Mouse (Mus musculus) heart, adult 2 months (tissue): Measurements from ENCODE around the gene Camk2d. TPM values are rescaled to one million over a fixed set of nuclear protein-coding genes. Genes with fewer than 3 reads are reported as not detected.

Experiments used
- DNase-seq, 2 experiments: peaks; one replicate each; pipeline ENCODE4 v3.0.0; 2021
- H3K27ac ChIP-seq: fragments of 200-600 bp; 2 replicates; pipeline ENCODE4 v1.8.1; 2022
- H3K27me3 ChIP-seq: fragments of 200-500 bp; 2 replicates; pipeline ENCODE4 v1.6.1; 2012; ENCODE audit warnings: mild to moderate bottlenecking, low read length, inconsistent platforms, mixed read lengths; ENCODE audit not compliant: control insufficient read depth, insufficient read depth
- H3K36me3 ChIP-seq: fragments of 200-500 bp; 2 replicates; pipeline ENCODE4 v1.6.1; 2012; ENCODE audit warnings: low read length, inconsistent platforms; ENCODE audit not compliant: control insufficient read depth, insufficient read depth
- H3K4me1 ChIP-seq: fragments of 200-500 bp; 2 replicates; pipeline ENCODE4 v1.6.1; 2011; ENCODE audit warnings: low read length; ENCODE audit not compliant: control insufficient read depth, insufficient read depth
- H3K4me3 ChIP-seq: fragments of 200-600 bp; 2 replicates; pipeline ENCODE4 v1.8.1; 2022
- H3K79me2 ChIP-seq: fragments of 200-500 bp; replicated peaks from 2 replicates; pipeline ENCODE4 v1.6.1; 2012; ENCODE audit warnings: mild to moderate bottlenecking, inconsistent platforms, low read length, moderate library complexity, mixed read lengths; ENCODE audit not compliant: control insufficient read depth, insufficient read depth
- H3K9ac ChIP-seq: fragments of 200-500 bp; 2 replicates; pipeline ENCODE4 v1.6.1; 2012; ENCODE audit warnings: low read depth, mild to moderate bottlenecking, control low read depth, inconsistent platforms, low read length, mixed read lengths
- CTCF ChIP-seq: fragments of 200-600 bp; IDR thresholded peaks from 2 replicates; pipeline ENCODE4 v1.8.1; 2022; ENCODE audit warnings: antibody characterized with exemption, mild to moderate bottlenecking, moderate library complexity
- EP300 ChIP-seq: fragments of 200-500 bp; IDR thresholded peaks from 2 replicates; pipeline ENCODE4 v1.6.1; 2011; ENCODE audit warnings: low read depth, low read length, control low read depth; ENCODE audit not compliant: insufficient read depth
- POLR2A ChIP-seq: fragments of 200-500 bp; IDR thresholded peaks from 2 replicates; pipeline ENCODE4 v1.6.1; 2011; ENCODE audit warnings: mild to moderate bottlenecking, low read depth, low read length, control low read depth; ENCODE audit not compliant: insufficient read depth
- WGBS: fragments of 180-500 bp; shearing (Covaris S2); methylation state at CpG from one replicate; pipeline ENCODE4 v1.1.7; 2018; 5-methylcytosine and 5-hydroxymethylcytosine counted together
- intact Hi-C: fragments of 180-260 bp; cut with DNase I; formaldehyde crosslinking; loops from one replicate; pipeline ENCODE4 v1.15.1; 2025
- polyA plus RNA-seq: library from polyadenylated mRNA; depleted of rRNA; stranded (reverse); fragments of >200 nt; gene quantifications from 2 replicates; pipeline ENCODE4 v1.2.3, GENCODE M21; 2012
- total RNA-seq, 2 experiments: library from RNA; stranded (reverse); gene quantifications; 2 replicates each; pipeline ENCODE4 v1.2.3; 2021

Camk2d gene
- total and polyA plus RNA-seq, 3 experiments, result 131 to 135 (median 133) TPM

DNA sequence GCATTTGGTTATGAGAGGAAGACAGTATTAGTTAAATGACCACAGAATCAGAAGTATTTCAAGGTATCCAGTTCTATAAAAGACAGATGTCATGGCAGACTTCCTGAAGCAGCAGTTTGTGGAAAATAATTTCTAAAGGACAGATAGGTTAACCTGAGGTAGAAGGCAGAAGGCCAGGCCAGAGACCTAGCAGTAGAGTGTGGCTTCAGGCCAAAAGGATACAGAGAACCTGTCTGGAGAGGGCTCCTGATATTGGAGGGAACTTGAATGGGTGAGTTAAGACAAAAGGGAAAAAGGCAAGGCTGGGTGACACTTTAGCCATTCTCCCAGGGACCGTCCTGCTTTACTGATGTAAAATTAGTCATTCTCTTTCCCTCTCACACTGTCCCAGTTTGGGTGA, 118.2 kb downstream of the Camk2d start:
- H3K79me2 ChIP-seq, result peaks cover 2% of the 10 kb centered on the region; the same call in 1 of the 2 replicates
- no peaks in the 10 kb centered on the region; the same call in 1 of the 2 replicates for H3K4me1 ChIP-seq
- H3K9ac ChIP-seq, result no peak overlapping the region
- 93% methylated on average over 1 of the region's 1 CpGs for WGBS
- no peak overlapping the region for H3K27ac ChIP-seq
- no peak overlapping the region for H3K4me3 ChIP-seq
- no peak for DNase-seq
- intact Hi-C loops, result no loop called here
- no peaks in the 10 kb centered on the region for H3K27me3 ChIP-seq
- TF ChIP-seq POLR2A, result no peak
- TF ChIP-seq CTCF, result no peak
- TF ChIP-seq EP300, result no peak
- no peaks in the 10 kb centered on the region for H3K36me3 ChIP-seq

DNA sequence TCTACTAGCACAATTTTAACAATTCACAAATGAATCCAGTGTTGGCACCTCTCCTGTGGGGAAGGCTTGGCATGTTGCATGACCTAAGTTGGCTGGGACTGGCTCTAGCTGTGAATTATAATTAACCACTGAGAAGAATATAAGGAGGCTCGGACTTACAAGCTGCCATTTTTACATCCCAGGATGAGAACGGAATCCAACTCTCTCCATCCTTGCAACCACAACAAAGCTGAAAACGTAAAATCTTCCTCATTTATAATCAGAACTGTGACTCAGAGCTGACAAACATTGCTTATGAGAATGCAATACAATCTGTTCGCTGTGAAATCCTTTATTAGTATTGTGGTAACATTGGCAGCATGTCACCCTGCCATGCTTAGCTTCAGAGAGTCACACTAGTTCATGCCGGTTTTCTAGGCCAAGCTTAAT, 126.9 kb downstream of the Camk2d start:
- H3K4me3 ChIP-seq, result no peak overlapping the region
- no peaks in the 10 kb centered on the region for H3K27me3 ChIP-seq
- peaks cover 2% of the 10 kb centered on the region for H3K4me1 ChIP-seq
- no peak for DNase-seq
- TF ChIP-seq CTCF, result no peak
- no peak for TF ChIP-seq POLR2A
- no peak for TF ChIP-seq EP300
- WGBS, result 65% methylated on average over 5 of the region's 5 CpGs
- peaks cover 9% of the 10 kb centered on the region for H3K36me3 ChIP-seq
- peak overlapping the region; percentile 83 for H3K27ac ChIP-seq
- H3K79me2 ChIP-seq, result peaks cover 2% of the 10 kb centered on the region; the same call in 1 of the 2 replicates
- no peak overlapping the region for H3K9ac ChIP-seq
- intact Hi-C loops, result no loop called here

DNA sequence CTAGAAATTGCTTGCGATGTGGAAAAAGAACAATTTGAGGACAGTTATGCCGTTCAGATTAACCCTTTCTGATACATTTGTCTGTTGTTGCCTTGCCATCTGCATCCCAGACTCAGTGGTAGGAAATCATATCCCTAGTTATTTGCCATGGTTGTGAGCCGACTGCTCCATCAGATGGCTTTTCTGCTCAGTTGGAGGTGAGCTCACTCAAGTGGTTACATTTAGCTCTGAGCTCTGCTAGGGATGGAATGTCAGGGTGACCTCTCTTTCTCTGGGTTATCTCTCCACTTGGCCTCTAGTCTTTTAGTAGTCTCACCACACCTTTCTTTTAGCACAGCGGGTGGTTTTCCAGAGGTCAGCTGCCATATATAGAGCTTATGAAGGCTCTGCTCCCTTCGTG, 127.4 kb downstream of the Camk2d start:
- intact Hi-C loops, result no loop called here
- Histone ChIP-seq H3K27ac (peak overlapping the region; percentile 83), H3K36me3 (peaks cover 9% of the 10 kb centered on the region), H3K4me3 (no peak overlapping the region), H3K79me2 (peaks cover 2% of the 10 kb centered on the region; the same call in 1 of the 2 replicates), H3K27me3 (no peaks in the 10 kb centered on the region), H3K4me1 (peaks cover 2% of the 10 kb centered on the region), H3K9ac (no peak overlapping the region)
- peak in 1 of 2 experiments; percentile 33 for DNase-seq
- TF ChIP-seq EP300 (no peak), CTCF (peak; percentile 13; the same call in 1 of the 2 replicates), POLR2A (no peak)
- WGBS, result 60% methylated on average over 5 of the region's 5 CpGs

GRCm38 (mm10) chr3:126725647-126726046, 129.5 kb downstream of the Camk2d start:
- no peak overlapping the region for H3K9ac ChIP-seq
- intact Hi-C loops, result no loop called here
- 86% methylated on average over 9 of the region's 9 CpGs for WGBS
- peaks cover 2% of the 10 kb centered on the region; the same call in 1 of the 2 replicates for H3K4me1 ChIP-seq
- peaks cover 9% of the 10 kb centered on the region for H3K36me3 ChIP-seq
- peaks cover 4% of the 10 kb centered on the region; the same call in 1 of the 2 replicates for H3K79me2 ChIP-seq
- H3K4me3 ChIP-seq, result no peak overlapping the region
- H3K27ac ChIP-seq, result no peak overlapping the region
- DNase-seq, result no peak
- no peaks in the 10 kb centered on the region for H3K27me3 ChIP-seq
- TF ChIP-seq POLR2A (no peak), CTCF (no peak), EP300 (no peak)

- intact Hi-C loops, result no loop called here
- no peak for DNase-seq
- 96% methylated on average over 4 of the region's 4 CpGs for WGBS
- Histone ChIP-seq H3K79me2 (peaks cover 4% of the 10 kb centered on the region; the same call in 1 of the 2 replicates), H3K27ac (no peak overlapping the region), H3K27me3 (no peaks in the 10 kb centered on the region), H3K9ac (no peak overlapping the region), H3K4me1 (peaks cover 2% of the 10 kb centered on the region; the same call in 1 of the 2 replicates), H3K4me3 (no peak overlapping the region), H3K36me3 (peaks cover 11% of the 10 kb centered on the region)
- TF ChIP-seq CTCF (no peak), EP300 (no peak), POLR2A (no peak)
These were observed 131.3 kb downstream of the Camk2d start for GRCm38 (mm10) chr3:126727387-126727786.

GRCm38 (mm10) chr3:126730411-126730810, 134.3 kb downstream of the Camk2d start:
- peaks cover under 1% of the 10 kb centered on the region; the same call in 1 of the 2 replicates for H3K4me1 ChIP-seq
- H3K79me2 ChIP-seq, result peaks cover 4% of the 10 kb centered on the region; the same call in 1 of the 2 replicates
- no peak overlapping the region for H3K9ac ChIP-seq
- H3K4me3 ChIP-seq, result no peak overlapping the region
- no peaks in the 10 kb centered on the region for H3K27me3 ChIP-seq
- WGBS, result 94% methylated on average over 5 of the region's 5 CpGs
- TF ChIP-seq EP300 (no peak), POLR2A (no peak), CTCF (no peak)
- no peak for DNase-seq
- intact Hi-C loops, result no loop called here
- no peak overlapping the region for H3K27ac ChIP-seq
- peaks cover 15% of the 10 kb centered on the region; the same call in 1 of the 2 replicates for H3K36me3 ChIP-seq
